24 mouse cellular contexts compared by ENCODE assay signal in the genomic region with DNA sequence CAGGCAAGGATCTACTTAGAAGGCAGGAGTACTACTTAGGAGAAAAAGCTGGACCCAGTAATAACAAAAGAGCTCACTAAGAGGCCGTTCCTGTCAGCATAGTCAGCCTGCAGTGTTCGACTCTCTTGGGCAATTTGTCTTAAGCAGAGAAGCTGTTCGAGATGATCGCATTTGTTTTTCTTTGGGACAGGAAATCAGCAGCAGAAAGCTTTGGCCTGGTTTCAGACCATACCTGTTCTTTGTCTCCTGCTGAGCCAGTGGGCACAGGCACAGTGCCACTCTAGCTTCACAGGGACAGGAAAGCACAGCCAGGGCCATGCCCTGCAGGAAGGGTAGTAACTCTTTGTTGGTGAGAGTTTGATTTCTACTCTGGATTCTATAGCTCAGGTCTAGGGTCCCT. TPM values are rescaled to one million over a fixed set of nuclear protein-coding genes. Genes with fewer than 3 reads are reported as not detected.
A peak's percentile ranks its signal among the peaks of the same experiment; 100 is the strongest.
DNase-seq lines count a peak whose midpoint lies in the region; ATAC-seq and TF ChIP-seq lines count a peak whose summit lies in the region.
"Had no signal": no experiment of that assay in that cellular context is flagged by ENCODE, and none has a peak within 500 bp of the region (broad histone marks: within the 10 kb centered on the region; RNA-seq: fewer than 3 reads in every experiment).

No protein-coding gene starts in this region.

- 64% methylated on average over 4 of the region's 4 CpGs for WGBS in heart, embryonic 10.5 days
- 69% methylated on average over 4 of the region's 4 CpGs for WGBS in liver, embryonic 11.5 days
- WGBS in hindbrain, embryonic 11.5 days: 79% methylated on average over 4 of the region's 4 CpGs
- 72% methylated on average over 4 of the region's 4 CpGs for whole genome bisulfite sequencing in forebrain, postnatal 0 days

- H3K9ac ChIP-seq in liver, embryonic 11.5 days (ENCODE audit: low read depth, low read length): 0 out of 2 replicates have a peak overlapping the region, but pooled peaks have one; percentile 9
- H3K9ac ChIP-seq in hindbrain, embryonic 11.5 days (ENCODE audit: low read depth, low read length): no peak overlapping the region
- H3K9ac ChIP-seq in forebrain, postnatal 0 days: no peak overlapping the region
- H3K9ac ChIP-seq: embryonic facial prominence, embryonic 12.5 days; embryonic facial prominence, embryonic 15.5 days; forebrain, embryonic 12.5 days; forebrain, embryonic 15.5 days; heart, embryonic 15.5 days; hindbrain, embryonic 12.5 days; hindbrain, embryonic 15.5 days had no signal

- no peak for ATAC-seq in liver, embryonic 11.5 days (replicated peaks; ENCODE audit: low FRiP score)
- no peak for ATAC-seq in hindbrain, embryonic 11.5 days (ENCODE audit: low FRiP score)
- no peak for ATAC-seq in forebrain, postnatal 0 days
- ATAC-seq: CD4-positive, CD25-positive, alpha-beta regulatory T cell, adult 4 months; forebrain, embryonic 15.5 days; intestine, postnatal 0 days had no signal

- 0 out of 2 replicates have a peak overlapping the region, but pooled peaks have one; percentile 56 for H3K27ac ChIP-seq in heart, embryonic 10.5 days
- no peak overlapping the region for H3K27ac ChIP-seq in liver, embryonic 11.5 days (ENCODE audit: low read depth, low read length)
- H3K27ac ChIP-seq in hindbrain, embryonic 11.5 days (ENCODE audit: low read depth, low read length): no peak overlapping the region
- no peak overlapping the region for H3K27ac ChIP-seq in forebrain, postnatal 0 days (ENCODE audit: low read depth, low read length)
- H3K27ac ChIP-seq: embryonic facial prominence, embryonic 12.5 days; embryonic facial prominence, embryonic 15.5 days; forebrain, embryonic 12.5 days; forebrain, embryonic 15.5 days; heart, embryonic 15.5 days; hindbrain, embryonic 12.5 days; hindbrain, embryonic 15.5 days had no signal

- H3K36me3 ChIP-seq in heart, embryonic 10.5 days: no peaks in the 10 kb centered on the region
- H3K36me3 ChIP-seq in liver, embryonic 11.5 days (ENCODE audit: control insufficient read depth, insufficient read depth, low read length): no peaks in the 10 kb centered on the region
- no peaks in the 10 kb centered on the region for H3K36me3 ChIP-seq in hindbrain, embryonic 11.5 days (ENCODE audit: control insufficient read depth, insufficient read depth, low read length)
- H3K36me3 ChIP-seq in forebrain, postnatal 0 days (ENCODE audit: insufficient read depth): no peaks in the 10 kb centered on the region
- H3K36me3 ChIP-seq: embryonic facial prominence, embryonic 12.5 days; embryonic facial prominence, embryonic 15.5 days; forebrain, embryonic 12.5 days; forebrain, embryonic 15.5 days; heart, embryonic 15.5 days; hindbrain, embryonic 12.5 days; hindbrain, embryonic 15.5 days had no signal

- H3K4me2 ChIP-seq in liver, embryonic 11.5 days: no peak overlapping the region
- no peak overlapping the region for H3K4me2 ChIP-seq in hindbrain, embryonic 11.5 days (replicated peaks; ENCODE audit: low read depth, low read length)
- no peak overlapping the region for H3K4me2 ChIP-seq in forebrain, postnatal 0 days (ENCODE audit: low read depth)
- H3K4me2 ChIP-seq: embryonic facial prominence, embryonic 12.5 days; embryonic facial prominence, embryonic 15.5 days; forebrain, embryonic 12.5 days; forebrain, embryonic 15.5 days; heart, embryonic 11.5 days; heart, embryonic 15.5 days; hindbrain, embryonic 12.5 days; hindbrain, embryonic 15.5 days had no signal

- intact Hi-C loops in heart, postnatal 25 days (cut with DNase I): no loop called here

- no peak overlapping the region for H3K4me3 ChIP-seq in heart, embryonic 10.5 days
- H3K4me3 ChIP-seq in liver, embryonic 11.5 days (ENCODE audit: low read depth, low read length): no peak overlapping the region
- no peak overlapping the region for H3K4me3 ChIP-seq in hindbrain, embryonic 11.5 days (ENCODE audit: low read depth, low read length)
- H3K4me3 ChIP-seq in forebrain, postnatal 0 days (ENCODE audit: low read depth, low read length): no peak overlapping the region
- H3K4me3 ChIP-seq: embryonic facial prominence, embryonic 12.5 days; embryonic facial prominence, embryonic 15.5 days; forebrain, embryonic 12.5 days; forebrain, embryonic 15.5 days; heart, embryonic 15.5 days; hindbrain, embryonic 12.5 days; hindbrain, embryonic 15.5 days had no signal

- no peaks in the 10 kb centered on the region for H3K27me3 ChIP-seq in heart, embryonic 10.5 days (ENCODE audit: insufficient read depth, poor library complexity, severe bottlenecking)
- H3K27me3 ChIP-seq in liver, embryonic 11.5 days (replicated peaks; ENCODE audit: control insufficient read depth, insufficient read depth, low read length): no peaks in the 10 kb centered on the region
- no peaks in the 10 kb centered on the region for H3K27me3 ChIP-seq in hindbrain, embryonic 11.5 days (ENCODE audit: control insufficient read depth, insufficient read depth, low read length)
- no peaks in the 10 kb centered on the region for H3K27me3 ChIP-seq in forebrain, postnatal 0 days (ENCODE audit: insufficient read depth, low read length)
- H3K27me3 ChIP-seq: embryonic facial prominence, embryonic 12.5 days; embryonic facial prominence, embryonic 15.5 days; forebrain, embryonic 12.5 days; forebrain, embryonic 15.5 days; heart, embryonic 15.5 days; hindbrain, embryonic 12.5 days; hindbrain, embryonic 15.5 days had no signal

- H3K4me1 ChIP-seq in heart, embryonic 10.5 days: peaks cover 33% of the 10 kb centered on the region
- peaks cover 11% of the 10 kb centered on the region for H3K4me1 ChIP-seq in liver, embryonic 11.5 days (replicated peaks; ENCODE audit: control insufficient read depth, insufficient read depth, low read length)
- H3K4me1 ChIP-seq in hindbrain, embryonic 11.5 days (replicated peaks; ENCODE audit: control insufficient read depth, insufficient read depth, low read length): no peaks in the 10 kb centered on the region
- no peaks in the 10 kb centered on the region for H3K4me1 ChIP-seq in forebrain, postnatal 0 days (ENCODE audit: insufficient read depth)
- H3K4me1 ChIP-seq: forebrain, embryonic 12.5 days; forebrain, embryonic 15.5 days had no signal

- H3K9me3 ChIP-seq in heart, embryonic 10.5 days: no peaks in the 10 kb centered on the region
- H3K9me3 ChIP-seq in liver, embryonic 11.5 days (ENCODE audit: control insufficient read depth, low read length): no peaks in the 10 kb centered on the region
- H3K9me3 ChIP-seq in hindbrain, embryonic 11.5 days (ENCODE audit: control insufficient read depth, low read length): no peaks in the 10 kb centered on the region
- H3K9me3 ChIP-seq in forebrain, postnatal 0 days (ENCODE audit: low read length): no peaks in the 10 kb centered on the region
- H3K9me3 ChIP-seq: embryonic facial prominence, embryonic 12.5 days; embryonic facial prominence, embryonic 15.5 days; forebrain, embryonic 12.5 days; forebrain, embryonic 15.5 days; heart, embryonic 15.5 days; hindbrain, embryonic 12.5 days; hindbrain, embryonic 15.5 days had no signal

- DNase-seq in heart, embryonic 10.5 days (ENCODE audit: low spot score): no peak
- no peak for DNase-seq in heart, postnatal 25 days (ENCODE audit: low spot score)
- DNase-seq in liver, embryonic 11.5 days (ENCODE audit: low spot score): no peak
- DNase-seq in liver: no peak
- DNase-seq in gonadal fat pad, adult 2 months (ENCODE audit: low read depth): peak; percentile 78
- no peak for DNase-seq in hindbrain, embryonic 11.5 days (ENCODE audit: low spot score)
- no peak for DNase-seq in forebrain, postnatal 0 days
- DNase-seq: adrenal gland, adult 2 months; adrenal gland, postnatal 14 days; cerebellum, adult 11 months; gastrocnemius, postnatal 10 days; heart, adult 18-20 months; heart, postnatal 10 days; heart, postnatal 4 days had no signal

- TF ChIP-seq CTCF in forebrain, postnatal 0 days (IDR thresholded peaks at IDR 0.05; ENCODE audit: low read depth): no peak

RNA-seq across cellular contexts. Expression of gene Lactb, which starts 31.1 kb away (rescaled TPM):
- 10.1 and 11.4 TPM in 2 replicates for polyA plus RNA-seq in heart, embryonic 10.5 days (2016; fragmentation: Nextera tagmentation; extraction: Ambion mirVana)
- total RNA-seq in heart, postnatal 25 days (2021): 10 to 100 TPM; 21.2 to 22.5 TPM
- polyA plus RNA-seq in liver, embryonic 11.5 days (2014; fragmentation: Nextera tagmentation; extraction: Ambion mirVana): 11.6 and 12.7 TPM in 2 replicates
- polyA plus RNA-seq in gonadal fat pad, adult 2 months (2012; rRNA removed): 10.1 and 12.0 TPM in 2 replicates
- 11.2 and 12.0 TPM in 2 replicates for polyA plus RNA-seq in hindbrain, embryonic 11.5 days (2014; fragmentation: Nextera tagmentation; extraction: Ambion mirVana)
- 20.3 and 20.7 TPM in 2 replicates for total RNA-seq in forebrain, postnatal 0 days (2014; rRNA removed)
- 9.9 and 12.2 TPM in 2 replicates for polyA plus RNA-seq in forebrain, postnatal 0 days (2015; fragmentation: Nextera tagmentation; extraction: Ambion mirVana)

RNA-seq across cellular contexts. Expression of gene Tpm1, which starts 42.8 kb away (rescaled TPM):
- polyA plus RNA-seq in heart, embryonic 10.5 days (2016; fragmentation: Nextera tagmentation; extraction: Ambion mirVana): 2,990 and 4,096 TPM in 2 replicates
- over 10,000 TPM; 12,975 to 13,062 TPM for total RNA-seq in heart, postnatal 25 days (2021)
- polyA plus RNA-seq in liver, embryonic 11.5 days (2014; fragmentation: Nextera tagmentation; extraction: Ambion mirVana): 378 and 420 TPM in 2 replicates
- 191 and 231 TPM in 2 replicates for polyA plus RNA-seq in gonadal fat pad, adult 2 months (2012; rRNA removed)
- polyA plus RNA-seq in hindbrain, embryonic 11.5 days (2014; fragmentation: Nextera tagmentation; extraction: Ambion mirVana): 323 and 385 TPM in 2 replicates
- 131 and 133 TPM in 2 replicates for total RNA-seq in forebrain, postnatal 0 days (2014; rRNA removed)
- 120 and 134 TPM in 2 replicates for polyA plus RNA-seq in forebrain, postnatal 0 days (2015; fragmentation: Nextera tagmentation; extraction: Ambion mirVana)
